Mouse (Mus musculus) T-helper 2 cell (primary cell): ENCODE data around the gene Ccdc50.

Experiments
- in situ Hi-C: fragments of 300-600 bp; cut with MboI, MseI; formaldehyde crosslinking; loops from one replicate; pipeline ENCODE4 v1.15.1; 2025; ENCODE audit warnings: high pct_unique_total_duplicates

Ccdc50 gene

DNA sequence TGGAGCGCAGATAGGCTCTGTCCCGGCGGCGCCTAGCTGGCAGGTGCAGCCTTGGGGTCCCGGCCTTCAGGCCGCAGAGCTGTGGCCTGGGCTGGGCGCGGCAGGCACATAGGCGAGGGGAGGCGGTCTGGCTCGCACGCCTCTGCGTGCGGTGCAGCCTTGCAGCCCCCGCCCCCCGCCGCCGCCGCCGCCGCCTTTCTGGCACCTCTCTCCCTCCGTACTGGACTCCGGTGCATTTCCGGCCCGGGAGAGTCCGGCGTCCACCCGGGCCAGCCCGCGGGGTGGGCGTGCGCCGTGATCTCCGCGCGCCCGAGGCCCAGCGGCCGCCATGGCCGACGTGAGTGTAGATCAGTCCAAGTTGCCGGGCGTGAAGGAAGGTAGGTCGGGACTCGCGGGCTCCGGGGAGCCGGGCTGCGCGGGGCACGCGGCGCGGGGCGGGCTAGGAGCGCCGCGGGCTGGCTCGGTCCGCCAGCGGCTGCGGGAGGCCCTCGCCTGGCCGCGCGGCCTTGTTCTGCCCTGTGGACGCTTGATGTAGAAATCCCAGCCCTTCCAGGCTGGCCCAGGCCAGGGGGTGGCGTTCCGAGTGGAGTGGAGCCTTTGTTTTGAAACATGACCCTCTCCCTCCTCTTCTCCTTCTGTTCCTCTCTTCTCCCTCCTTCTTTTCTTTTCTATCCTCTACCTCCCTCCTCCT lies at the start of gene Ccdc50:
Gene Ccdc50 (plus strand): TSS at position 109 of the 691 bp plus-strand sequence.
- in situ Hi-C loops = no loop called here

GRCm38 (mm10) chr16:27347521-27347920 lies 41.1 kb upstream of the Ccdc50 start:
- in situ Hi-C loops = loop anchor here (5.0 kb wide), 1 partner anchor 60 kb away; no protein-coding TSS in a partner anchor

DNA sequence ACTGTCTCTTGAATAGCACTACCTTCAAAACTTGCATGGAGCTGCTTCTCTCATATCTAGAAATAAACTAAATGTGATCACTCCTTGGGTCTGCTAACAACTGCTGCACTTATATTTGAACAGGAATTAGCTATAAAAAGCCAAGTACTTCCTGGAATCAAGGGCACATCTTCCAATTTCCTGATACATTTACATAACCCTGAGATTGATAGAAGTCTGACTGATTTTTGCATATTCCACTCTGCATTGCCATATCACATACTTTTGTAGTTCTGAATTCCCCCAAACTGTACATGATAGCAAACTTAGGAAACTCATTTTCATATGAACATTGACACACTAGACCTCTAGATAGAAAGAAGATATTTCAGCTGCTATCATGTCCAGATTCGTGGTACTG lies 40.3 kb upstream of the Ccdc50 start:
- in situ Hi-C loops = loop anchor here (5.0 kb wide), 1 partner anchor 61 kb away; no protein-coding TSS in a partner anchor

DNA sequence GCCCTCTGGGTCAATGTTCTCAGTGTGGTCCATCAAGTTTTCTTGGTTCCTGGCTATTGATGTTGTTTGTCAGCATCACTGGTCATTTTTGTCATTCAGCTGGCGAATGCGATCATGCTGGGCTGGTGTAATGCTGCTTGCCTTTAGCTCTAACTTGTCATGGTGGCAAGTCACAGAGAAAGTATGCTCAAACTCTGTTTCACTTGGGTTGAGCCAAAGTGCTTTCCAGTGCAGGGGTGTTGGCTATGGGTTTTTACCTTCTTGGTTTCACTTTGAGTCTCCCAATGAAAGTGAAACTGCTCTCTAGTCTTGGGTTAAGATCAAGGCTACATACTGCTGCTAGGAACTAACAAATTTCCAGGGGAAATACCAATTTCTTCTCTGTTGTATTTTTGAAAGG lies 39.4 kb upstream of the Ccdc50 start:
- in situ Hi-C loops = loop anchor here (5.0 kb wide), 1 partner anchor 62 kb away; no protein-coding TSS in a partner anchor

- in situ Hi-C loops = loop anchor here (5.0 kb wide), 1 partner anchor 63 kb away; no protein-coding TSS in a partner anchor
Measured at GRCm38 (mm10) chr16:27349878-27350532, 38.7 kb upstream of the Ccdc50 start.

- in situ Hi-C loops = no loop called here
Measured at GRCm38 (mm10) chr16:27354464-27354863, 34.2 kb upstream of the Ccdc50 start.

- in situ Hi-C loops = no loop called here
Measured at GRCm38 (mm10) chr16:27360059-27360458, 28.6 kb upstream of the Ccdc50 start.

- in situ Hi-C loops = no loop called here
Measured at GRCm38 (mm10) chr16:27370191-27370590, 18.5 kb upstream of the Ccdc50 start, which contains the start of gene Uts2b. Gene Uts2b (minus strand): TSS chr16:27370239.

GRCm38 (mm10) chr16:27370700-27371099 lies 18.0 kb upstream of the Ccdc50 start:
- in situ Hi-C loops = no loop called here

DNA sequence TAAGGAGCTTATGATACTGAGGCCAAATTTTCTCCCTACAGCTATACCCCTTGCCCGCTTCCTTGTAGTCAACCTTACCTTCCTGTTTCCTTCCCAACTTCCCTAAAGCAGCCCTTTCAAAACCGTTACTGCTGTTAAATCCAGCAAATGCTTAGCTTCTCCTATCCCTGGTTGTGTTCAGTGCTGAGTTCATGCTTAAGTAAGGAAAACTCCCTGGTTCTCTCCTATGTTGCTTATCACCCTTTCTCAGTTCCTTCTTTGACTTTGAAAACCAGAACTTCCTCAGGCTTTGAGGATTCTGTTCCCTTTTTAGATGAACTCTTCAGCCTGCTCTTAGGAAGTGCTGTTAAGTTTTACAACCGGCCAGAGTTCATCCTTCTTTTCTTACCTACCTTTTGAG lies 14.5 kb upstream of the Ccdc50 start:
- in situ Hi-C loops = no loop called here

DNA sequence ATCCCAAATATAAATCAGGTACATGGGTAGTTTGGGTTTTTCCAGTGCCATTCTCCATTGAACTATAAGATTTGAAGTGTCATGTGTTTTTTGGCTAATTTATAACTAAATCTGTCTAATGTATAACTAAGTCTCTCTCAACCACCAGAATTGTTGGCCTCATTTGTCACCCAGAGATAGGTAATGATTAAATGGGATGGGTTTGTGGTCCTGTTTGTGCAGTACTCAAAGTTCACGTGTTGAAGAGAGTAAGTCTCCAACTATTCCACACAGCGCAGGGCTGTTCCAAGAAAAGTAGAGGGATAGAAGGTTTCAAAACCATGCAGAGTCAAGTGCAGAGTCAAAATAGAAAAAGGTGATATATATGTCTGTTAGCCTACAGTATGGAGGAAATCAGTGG lies 13.4 kb upstream of the Ccdc50 start:
- in situ Hi-C loops = no loop called here

DNA sequence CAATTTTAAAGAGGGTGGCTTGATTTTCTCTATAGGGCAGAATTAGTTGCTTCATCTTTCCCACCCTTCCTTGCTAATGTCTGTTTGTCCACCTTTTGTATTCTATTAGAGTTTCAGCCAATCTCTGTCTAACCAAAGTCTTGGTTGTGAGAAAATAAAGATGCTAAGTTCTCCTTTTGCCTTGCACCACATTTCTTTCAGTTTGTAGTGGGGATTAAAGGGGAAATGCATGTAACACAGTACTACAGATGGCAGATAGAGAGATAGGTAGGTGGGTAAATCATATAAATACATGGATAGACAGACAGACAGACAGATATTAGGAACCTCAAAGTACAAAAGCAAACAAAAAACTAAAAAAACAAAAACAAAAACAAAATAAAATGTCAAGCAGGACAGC lies 12.1 kb upstream of the Ccdc50 start:
- in situ Hi-C loops = no loop called here

GRCm38 (mm10) chr16:27382217-27382616 lies 6.5 kb upstream of the Ccdc50 start:
- in situ Hi-C loops = no loop called here

- in situ Hi-C loops = no loop called here
Measured at GRCm38 (mm10) chr16:27384893-27385603, 3.6 kb upstream of the Ccdc50 start.

GRCm38 (mm10) chr16:27385649-27386048 lies 3.0 kb upstream of the Ccdc50 start:
- in situ Hi-C loops = no loop called here

DNA sequence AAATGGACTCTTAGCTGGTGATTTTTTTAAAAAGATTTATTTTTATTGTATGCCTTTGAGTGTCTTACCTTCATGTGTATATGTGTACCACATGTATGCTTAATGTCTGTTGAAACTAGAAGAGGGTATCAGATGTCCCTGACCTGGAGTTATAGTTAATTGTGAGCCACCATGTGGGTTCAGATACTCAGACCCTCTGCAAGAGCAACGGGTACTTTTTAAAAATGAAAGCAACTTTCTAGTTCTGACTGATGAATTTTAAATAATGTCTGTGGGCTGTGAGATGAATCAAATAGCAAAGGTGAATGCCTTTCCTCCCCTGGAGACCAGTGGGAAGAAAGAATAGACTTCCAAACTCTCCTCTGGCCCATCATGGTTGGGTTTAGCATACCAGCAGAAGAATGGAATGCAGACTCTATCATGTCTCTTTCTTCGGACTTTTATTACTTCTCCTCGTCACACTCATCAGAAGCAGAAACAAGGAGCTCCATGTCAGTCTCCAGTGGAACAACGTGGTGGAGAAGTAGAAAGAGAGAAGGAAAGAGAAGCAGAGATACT lies 1.7 kb upstream of the Ccdc50 start:
- in situ Hi-C loops = no loop called here

DNA sequence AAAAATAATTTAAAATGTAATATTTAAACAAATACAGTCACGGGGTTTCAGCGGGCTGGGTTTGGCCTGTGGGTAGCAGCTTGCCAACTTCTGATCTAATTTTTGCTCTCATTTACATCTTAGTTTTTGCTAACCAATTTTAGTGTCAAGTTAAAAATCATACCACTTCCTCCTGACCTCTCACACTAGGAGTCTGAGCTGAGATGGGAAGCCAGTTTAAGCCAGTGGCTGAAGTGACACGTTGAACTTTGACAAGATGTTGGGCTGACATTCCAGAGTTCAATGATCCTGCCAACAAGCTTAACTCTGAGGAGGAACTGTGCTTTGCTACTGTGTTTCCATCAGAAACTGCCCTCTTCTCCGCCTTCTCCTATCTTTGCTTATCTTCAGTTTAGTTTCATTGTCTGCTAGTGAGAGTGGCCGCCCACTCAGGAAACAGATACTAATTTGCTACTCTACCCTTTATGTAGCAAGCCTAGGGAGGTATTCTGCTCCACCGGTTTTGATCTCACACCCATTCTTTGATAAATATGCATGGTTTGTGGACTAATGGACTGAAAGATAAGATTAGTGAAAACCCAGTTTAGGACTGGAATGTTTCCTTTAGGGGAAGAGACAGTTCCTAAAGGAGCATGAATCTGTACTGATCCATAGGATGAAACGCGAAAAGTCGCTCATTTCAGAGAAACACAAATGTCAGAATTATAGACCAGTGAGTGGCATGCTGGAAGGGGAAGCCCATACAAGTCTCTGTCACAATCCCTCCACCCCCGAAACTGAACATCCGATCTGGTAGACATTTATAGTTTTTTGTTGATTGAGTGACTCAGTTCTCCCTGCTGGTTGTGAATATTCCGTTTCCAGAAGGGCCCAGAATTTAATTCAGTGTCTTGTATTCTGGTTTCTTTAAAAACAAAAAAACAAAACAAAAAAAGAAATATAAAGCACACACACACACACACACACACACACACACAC lies 746 bp upstream of the Ccdc50 start:
- in situ Hi-C loops = no loop called here

- in situ Hi-C loops = no loop called here
Measured at GRCm38 (mm10) chr16:27389534-27390282, 1.0 kb downstream of the Ccdc50 start.

DNA sequence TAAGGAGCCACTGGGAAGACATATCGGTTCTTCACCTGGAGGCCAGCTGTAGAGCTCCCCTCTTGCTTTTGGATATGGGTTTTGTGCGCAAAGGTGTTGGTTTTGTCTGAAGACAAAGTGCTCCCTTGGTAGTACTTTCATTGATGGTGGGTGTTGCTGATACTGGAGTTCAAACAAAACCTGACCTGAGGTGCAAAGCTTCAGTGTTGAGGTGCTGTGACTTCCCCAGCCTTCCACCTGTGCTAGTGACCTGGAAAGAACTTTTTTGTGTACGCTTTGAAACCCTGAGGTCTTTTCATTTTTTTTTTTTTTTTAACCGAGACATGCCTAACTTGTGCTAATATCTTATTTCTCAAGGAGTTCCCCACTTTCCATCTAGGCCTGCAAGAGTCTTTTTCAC lies 1.6 kb downstream of the Ccdc50 start:
- in situ Hi-C loops = no loop called here

DNA sequence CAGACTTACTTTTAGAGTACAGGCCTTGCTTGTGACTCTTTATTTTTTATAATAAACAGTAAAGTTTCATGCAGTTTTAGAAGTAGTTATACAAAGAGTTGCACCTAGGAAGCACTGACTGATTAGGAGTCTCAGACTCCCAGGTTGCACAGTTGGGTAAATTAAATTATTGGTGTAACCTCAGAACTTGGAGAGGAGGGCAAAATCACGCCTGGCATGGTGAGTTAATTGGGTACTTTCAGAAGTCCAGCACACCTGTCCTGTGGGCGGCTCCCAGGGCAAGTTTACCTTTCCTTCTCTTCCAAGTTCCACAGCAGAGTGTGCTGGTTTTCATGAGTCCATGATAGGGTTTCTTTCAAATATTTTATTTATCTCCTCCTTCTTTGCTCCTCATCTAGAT lies 3.2 kb downstream of the Ccdc50 start:
- in situ Hi-C loops = no loop called here
